Mouse (Mus musculus): ENCODE measurements at regions not wholly inside any gene's neighbourhood (a gene's known extent, or its start where the extent isn't known, plus 50 kb on each side); places are given as distances from the start of the nearest gene placed in this dataset.

DNA sequence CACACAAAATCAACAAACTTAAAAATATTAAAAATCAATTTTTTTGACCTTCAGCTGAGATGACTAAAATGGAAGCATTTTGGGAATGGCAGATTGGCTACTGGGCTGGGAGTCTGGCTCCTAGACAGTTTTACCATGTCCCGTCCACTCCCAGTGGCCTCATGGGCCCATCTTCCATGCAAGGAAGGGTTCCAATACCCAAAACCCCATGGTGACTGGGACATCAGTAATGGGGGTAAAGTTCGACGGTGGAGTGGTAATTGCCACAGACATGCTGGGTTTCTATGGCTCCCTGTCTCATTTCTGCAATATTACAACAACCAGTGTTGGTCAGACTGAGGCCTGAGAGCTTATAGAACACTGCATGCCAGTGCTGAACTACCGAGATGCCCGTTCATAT is 82.2 kb downstream of the Il20rb start:
- no peak for DNase-seq

- DNase-seq = no peak
These were observed 86.2 kb downstream of the Il20rb start for GRCm38 (mm10) chr9:100400366-100400765.

DNA sequence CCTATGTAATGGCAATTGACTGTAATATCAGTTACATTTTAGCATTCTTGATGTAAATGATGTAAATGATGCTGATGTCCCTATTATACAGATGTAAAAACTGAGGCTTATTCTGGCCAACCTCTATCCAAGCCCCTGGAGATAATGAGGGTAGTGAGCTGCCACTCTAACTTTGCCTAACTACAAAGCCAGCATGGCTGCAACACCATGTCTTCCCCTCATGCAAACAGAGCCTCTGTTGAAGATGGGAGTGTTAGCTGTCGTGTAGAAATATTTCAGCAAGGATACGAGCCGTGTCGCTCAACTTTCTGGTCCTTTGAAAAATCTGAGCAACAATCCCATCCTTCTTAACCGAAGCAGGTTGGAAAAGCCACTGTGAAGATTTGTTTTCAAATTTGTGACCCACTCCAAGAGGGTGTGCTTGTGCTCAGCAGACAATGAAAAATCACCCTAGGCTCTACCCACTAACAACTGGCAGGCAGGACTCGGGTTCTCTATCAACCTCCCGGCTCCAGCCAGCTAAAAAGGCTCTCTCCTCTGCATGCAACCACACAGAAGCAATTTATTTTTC is 90.2 kb downstream of the Il20rb start:
- DNase-seq = no peak

DNA sequence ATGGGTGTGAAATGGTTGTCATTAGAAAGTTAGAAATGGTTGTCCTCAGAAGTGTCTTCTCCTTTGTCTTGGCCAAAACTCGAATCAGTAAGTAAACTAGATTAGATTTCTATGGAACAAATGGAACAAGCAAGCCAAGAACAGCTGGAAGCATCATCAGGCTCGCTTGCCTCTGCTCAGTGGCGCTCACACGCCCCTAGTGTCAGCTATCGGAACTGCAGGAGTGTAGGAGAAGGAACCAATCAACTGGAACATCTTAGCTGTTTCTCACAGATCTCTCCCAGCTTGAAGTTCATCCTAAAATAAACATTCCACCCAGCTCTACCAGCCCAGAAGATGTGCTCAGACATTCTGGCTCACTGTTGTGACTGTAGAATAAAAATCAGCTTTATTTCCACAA is 90.9 kb downstream of the Il20rb start:
- peak; percentile 55 for DNase-seq

DNA sequence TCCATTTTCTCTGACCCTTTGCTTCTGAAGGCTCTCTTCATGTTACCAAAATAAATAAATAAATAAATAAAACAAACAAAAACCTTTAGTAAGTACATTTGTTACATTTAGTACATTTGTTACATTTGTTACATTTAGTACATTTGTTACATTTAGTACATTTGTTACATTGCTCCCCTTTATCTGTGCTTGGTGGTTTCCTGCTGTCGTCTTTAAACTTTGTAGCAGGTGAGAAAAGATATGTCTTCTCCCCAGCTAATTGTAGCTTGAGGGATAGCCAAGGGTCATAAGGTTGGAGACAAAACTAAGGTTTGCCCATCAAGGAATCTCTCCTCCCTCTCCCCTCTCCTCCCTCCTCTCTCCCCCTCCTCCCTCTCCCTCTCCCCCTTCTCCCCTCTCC is 92.0 kb downstream of the Il20rb start:
- no peak for DNase-seq

GRCm38 (mm10) chr9:100394166-100394565 is 92.4 kb downstream of the Il20rb start:
- DNase-seq = no peak

GRCm38 (mm10) chr9:100392262-100392661 is 94.3 kb downstream of the Il20rb start:
- no peak for DNase-seq

GRCm38 (mm10) chr9:100391566-100392213 is 94.9 kb downstream of the Il20rb start:
- DNase-seq = no peak

GRCm38 (mm10) chr9:100388393-100388792 is 98.2 kb downstream of the Il20rb start:
- no peak for DNase-seq

- no peak for DNase-seq
These were observed 99.4 kb downstream of the Il20rb start for GRCm38 (mm10) chr9:100387171-100387685.

GRCm38 (mm10) chr9:100382492-100382891 is 104.1 kb downstream of the Il20rb start:
- DNase-seq = peak; percentile 12

- DNase-seq = no peak
These were observed 116.7 kb downstream of the Il20rb start for GRCm38 (mm10) chr9:100369921-100370320.

- no peak for DNase-seq
These were observed 119.8 kb downstream of the Il20rb start for GRCm38 (mm10) chr9:100366816-100367215.

DNA sequence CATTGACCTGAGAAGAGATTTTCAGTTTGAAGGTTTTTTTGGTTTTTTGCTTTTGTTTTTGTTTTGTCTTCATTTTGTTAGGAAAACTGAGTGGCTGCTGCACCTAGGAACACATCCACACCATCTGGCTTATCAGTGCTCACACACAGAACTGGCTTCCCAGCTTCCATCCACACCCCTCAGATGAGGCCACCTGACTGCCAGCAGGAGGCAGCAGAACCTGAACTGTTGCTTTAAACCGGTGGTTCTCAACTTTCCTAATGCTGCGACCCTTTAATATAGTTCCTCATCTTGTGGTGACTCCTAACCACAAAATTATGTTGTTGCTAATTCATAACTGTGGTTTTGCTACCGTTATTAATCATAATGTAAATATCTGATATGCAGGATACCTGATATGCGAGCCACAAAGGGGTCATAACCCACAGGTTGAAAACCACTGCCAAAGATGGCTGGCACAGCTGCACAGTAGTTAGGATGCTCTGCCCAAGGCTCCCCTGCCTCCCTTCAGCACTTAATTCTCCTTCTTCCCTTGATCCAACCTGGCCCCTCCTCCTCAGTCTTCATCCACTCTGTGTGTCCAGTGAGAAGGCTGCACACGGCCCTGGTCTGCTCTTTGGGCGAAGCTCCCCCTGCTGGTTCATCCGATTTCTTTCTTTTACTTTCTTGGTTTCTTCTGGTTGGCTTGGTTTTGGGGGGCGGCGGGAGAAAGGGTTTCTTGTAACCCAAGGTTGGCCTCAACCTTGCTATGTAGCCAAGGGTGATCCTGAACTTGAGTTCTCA is 126.5 kb downstream of the Il20rb start:
- DNase-seq = no peak

GRCm38 (mm10) chr9:100357553-100357952 is 129.0 kb downstream of the Il20rb start:
- DNase-seq = no peak

GRCm38 (mm10) chr9:100340796-100341195 is 145.8 kb downstream of the Il20rb start:
- DNase-seq = no peak

DNA sequence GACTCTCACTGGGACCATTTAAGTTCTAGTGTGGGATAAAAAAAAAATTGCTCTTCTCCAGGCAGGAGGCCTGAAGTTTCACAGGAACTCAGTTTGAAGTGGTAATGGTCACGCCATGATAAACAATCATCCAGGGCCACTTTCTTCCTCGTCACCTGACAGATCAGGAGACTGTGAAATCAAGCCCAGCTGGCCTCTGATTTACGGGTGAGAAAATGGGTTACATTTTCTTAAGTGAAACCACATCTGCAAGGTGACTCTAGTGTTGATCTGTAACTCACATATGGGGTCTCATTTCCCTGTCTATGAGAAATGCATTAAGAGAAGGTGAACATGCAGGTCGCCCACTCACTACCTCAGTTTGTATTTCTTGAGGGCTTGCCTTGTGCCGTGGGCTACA is 178.8 kb downstream of the Il20rb start:
- DNase-seq = no peak

DNA sequence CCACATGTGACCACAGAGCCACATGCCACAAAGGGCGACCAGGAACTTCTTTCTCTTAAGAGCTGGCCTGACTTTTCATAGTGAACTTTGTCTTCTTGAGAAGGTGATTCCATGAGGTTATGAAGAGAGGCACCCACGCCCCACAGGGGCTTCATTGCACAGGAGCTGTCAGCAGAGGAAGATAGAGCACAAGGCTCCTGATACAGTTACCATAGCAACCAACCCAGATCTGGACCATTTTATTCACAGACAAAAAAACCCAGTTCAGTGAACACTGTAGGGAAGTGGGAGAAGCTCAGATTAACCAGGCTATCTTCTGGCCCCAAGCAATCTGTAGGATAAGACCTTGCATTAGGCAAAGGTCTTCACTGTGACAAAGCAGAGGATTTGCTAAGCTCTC is 179.2 kb downstream of the Il20rb start:
- DNase-seq = no peak

- no peak for DNase-seq
These were observed 182.8 kb downstream of the Il20rb start for GRCm38 (mm10) chr9:100303762-100304161.

DNA sequence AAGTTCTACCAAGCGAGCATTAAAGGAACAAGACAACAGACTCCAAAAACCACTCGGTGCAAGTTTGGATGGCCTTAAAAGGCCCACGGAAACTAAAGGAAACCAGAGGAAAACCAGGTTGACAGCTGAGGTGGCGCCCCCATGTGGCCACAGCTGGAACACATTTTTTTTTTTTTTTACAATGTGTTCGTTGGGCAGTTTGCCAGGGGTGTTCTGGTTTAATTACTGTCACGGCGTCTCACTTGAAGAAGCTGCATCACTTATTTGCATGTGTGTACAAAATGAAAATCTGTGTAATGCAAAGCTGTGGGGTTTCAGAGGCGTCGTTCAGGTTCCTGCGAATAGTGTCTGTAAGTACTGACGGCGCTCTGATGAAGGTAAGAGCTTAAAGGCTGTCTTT is 185.0 kb downstream of the Il20rb start:
- no peak for DNase-seq

- DNase-seq = no peak
These were observed 209.2 kb downstream of the Il20rb start for GRCm38 (mm10) chr9:100277361-100277760.

DNA sequence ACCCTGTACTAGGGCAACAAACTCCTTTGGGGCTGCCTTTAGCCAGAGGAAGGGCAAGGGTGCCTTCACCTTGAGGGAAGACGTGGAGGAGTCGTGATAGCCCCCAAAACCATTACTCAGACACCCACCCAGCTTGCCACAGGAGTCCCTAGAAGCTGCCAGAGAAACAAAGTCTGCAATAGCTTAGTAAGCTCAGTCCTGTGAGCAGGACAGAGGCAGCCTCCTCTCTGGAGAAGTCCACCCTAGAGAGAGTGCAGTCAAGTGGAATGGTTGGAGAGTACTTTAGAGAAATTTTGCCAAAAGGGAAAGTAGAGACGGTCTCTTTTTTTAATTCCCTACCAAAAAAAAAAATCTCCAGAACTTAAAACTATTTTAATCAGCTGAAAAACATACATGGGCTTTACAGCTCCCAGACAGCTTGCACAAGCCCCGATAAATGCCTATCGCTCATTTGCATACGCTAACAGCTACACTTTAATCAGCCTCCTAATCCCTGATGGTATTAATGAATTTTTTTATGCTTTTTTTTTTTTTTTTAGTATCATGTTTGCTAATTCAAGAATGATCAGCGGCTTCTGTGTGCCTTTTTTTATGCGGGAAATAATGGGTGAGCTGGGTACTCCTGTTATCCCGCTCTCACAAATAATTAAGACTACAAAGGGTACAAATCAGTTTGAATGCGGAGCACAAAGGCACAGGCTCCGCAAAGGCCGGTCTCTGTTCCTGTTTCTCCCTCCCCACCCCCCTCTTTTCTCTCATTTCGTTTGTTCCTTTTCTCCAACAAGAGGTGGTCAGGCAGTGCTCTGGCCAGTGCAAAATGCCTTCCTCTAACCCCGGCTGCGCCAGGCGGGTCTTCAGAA is 219.8 kb downstream of the Il20rb start:
- DNase-seq = no peak

Measured in gastrocnemius, postnatal 25 days (tissue).